Mouse (Mus musculus): ENCODE measurements around the gene Col11a2.

Col11a2 gene

DNA sequence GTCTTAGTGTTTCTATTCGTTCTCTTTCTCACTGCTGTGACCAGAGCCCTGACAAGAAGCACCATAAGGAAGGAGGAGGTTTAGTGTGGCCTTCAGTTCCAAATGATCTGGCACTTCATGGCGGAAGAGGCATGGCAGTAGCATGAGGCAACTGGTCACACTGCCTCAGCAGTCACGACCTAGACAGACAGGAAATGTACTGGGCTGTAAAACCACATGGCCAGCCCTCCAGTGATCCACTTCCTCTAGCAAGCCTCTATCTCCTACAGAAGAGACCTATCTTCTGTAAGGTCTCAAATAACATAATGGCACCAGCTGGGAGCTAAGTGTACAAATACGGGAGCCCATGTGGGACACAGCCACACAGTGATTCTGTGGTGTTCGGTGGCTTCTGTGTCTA is 32.9 kb downstream of the Col11a2 start:
- no peak for DNase-seq

DNA sequence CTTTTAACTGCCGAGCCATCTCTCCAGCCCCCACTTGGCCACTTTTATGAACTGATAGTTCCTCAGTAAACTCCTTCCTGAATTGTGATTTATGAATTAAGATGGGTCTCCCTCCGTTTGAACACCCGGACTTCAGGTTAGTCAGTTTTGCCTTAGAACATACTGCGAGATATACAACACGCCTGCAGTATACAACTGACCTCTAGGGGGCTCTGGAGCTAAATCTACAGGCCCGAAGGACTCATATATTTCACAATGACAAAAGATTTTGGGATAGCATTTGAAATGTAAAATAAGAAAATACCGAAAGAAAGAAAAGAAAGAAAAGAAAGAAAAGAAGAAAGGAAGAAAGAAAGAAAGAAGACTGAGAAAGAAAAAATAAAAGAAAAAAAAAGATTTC is 36.0 kb downstream of the Col11a2 start:
- DNase-seq = peak; percentile 42

GRCm38 (mm10) chr17:34077549-34077948 is 38.3 kb downstream of the Col11a2 start:
- peak; percentile 43 for DNase-seq

GRCm38 (mm10) chr17:34078148-34078547 is 38.9 kb downstream of the Col11a2 start:
- DNase-seq = no peak

DNA sequence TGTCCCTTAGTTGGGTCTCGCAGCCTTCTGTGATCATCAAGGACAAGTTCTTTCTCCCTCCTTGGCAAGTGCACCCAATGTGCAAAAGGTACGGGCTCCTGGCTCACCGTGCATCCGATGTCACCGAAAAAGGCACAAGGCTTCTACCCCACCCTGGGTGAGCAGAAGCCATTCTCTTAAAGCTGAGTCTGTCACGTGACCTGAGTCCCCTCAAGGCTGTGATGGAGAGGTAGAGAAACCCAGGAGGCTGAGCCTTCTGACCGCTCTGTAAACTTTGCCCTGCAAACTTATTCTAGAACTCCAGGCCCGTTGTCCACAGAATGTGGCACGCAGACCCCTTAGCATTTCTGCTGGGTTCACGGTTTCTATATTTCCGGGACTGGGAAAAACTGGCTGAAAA is 39.8 kb downstream of the Col11a2 start:
- no peak for DNase-seq

DNA sequence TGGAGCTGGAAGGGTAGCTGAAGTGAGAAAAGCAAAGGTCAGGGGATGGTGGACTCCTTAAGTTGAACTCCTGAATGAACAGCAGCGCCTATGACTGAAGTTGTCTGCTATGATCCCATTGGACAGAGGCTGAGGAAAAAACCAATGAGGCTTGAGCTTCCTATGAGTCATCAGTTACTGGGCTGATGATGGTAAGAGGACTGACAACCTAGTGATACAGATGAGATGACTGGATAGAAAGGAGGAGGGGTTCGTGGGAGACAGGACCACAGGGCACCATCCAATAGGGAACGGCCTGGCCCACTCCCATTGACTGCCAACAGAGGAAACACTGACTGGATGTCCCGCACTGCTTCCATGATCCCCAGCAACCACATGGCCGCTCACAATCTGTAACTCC is 40.4 kb downstream of the Col11a2 start:
- no peak for DNase-seq

GRCm38 (mm10) chr17:34083104-34083503 is 43.9 kb downstream of the Col11a2 start:
- no peak for DNase-seq

GRCm38 (mm10) chr17:34087386-34087785 is 48.1 kb downstream of the Col11a2 start:
- no peak for DNase-seq

- no peak for DNase-seq
These were observed 48.9 kb downstream of the Col11a2 start for GRCm38 (mm10) chr17:34088124-34088523.

DNA sequence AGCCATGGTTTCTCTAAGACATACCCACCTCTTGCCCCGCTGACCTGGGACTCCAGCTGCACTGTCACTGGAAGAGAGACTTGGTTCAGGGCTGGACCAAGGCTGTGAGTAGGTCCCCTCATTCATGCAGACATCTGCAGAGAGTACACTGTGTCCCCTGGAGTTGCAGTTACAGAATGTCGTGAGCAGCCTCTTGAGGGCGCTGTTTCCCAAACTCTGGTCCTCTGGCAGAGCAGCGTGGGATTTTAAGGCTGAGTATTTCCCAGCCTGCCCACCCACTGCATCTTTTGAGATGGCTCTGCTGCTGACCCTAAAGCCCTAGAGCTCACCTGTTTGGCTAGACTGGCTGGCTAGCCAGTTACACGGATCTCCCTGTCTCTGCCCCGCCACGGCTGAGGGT is 51.7 kb downstream of the Col11a2 start:
- no peak for DNase-seq

DNA sequence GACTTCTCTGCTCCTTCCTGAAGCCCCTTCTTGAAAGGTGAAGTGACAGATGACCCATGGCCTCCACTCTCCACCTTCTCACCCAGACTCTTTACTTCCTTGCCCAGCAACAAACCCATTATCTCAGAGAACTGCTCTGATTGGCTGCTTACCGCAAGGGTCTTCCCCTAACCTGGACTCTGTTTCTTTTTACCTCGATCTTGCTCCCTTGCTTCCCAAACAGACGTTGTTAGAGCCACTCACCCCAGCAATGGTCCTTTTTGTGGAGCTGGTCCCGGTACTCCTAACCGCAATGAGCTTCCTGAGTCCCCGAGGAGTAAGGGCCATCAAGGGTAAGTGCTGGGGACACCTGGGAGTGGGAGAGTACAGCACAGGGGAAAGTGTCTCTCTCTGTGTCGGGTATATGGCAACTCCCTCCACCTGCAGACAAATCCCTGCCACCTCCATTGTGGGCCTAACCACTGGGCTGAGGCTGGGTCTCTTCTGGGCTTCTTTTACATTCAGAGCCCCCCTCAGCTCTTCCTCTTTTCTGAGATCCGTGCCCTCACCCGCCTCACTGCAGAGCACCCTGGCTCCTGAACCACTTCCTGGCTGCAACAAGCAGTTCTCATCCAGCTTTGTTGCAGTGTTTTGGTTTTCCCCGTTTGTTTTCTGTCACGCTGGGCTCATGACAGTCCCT is 53.1 kb downstream of the Col11a2 start, which contains the start of gene H2-Oa:
TSS of gene H2-Oa (plus strand) at position 144 of the 679 bp plus-strand sequence.
- no peak for DNase-seq

DNA sequence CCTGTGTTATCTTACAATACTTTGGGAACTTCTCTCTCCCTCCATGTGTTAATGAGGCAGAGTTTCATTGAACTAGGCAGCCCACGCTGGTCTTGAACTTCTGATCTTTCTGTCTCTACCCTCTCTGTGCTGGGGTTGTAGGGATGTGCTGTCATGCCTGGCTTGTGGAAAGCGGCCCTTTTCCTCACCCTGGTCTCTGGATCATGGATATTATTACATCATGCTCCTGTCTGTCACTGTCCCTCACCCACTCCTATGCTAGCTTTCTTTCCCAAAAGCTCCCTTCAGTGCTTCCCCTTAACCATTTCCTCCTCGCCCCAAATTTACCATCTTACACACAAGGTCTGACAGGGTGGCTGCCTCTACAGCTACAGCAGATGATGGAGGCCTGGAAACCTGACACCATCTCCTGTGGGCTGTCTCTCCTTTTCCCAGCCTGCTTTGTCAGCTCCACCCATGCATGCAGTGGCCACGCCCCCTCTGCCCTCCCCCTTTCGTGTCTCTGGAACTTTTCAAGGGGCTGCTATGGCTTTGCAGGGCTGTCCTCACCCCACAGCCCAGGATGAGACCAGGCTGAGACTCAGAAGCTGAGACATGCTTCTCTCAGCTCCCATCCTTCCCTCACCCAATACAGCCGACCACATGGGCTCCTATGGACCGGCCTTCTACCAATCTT is 54.1 kb downstream of the Col11a2 start:
- DNase-seq = no peak

DNA sequence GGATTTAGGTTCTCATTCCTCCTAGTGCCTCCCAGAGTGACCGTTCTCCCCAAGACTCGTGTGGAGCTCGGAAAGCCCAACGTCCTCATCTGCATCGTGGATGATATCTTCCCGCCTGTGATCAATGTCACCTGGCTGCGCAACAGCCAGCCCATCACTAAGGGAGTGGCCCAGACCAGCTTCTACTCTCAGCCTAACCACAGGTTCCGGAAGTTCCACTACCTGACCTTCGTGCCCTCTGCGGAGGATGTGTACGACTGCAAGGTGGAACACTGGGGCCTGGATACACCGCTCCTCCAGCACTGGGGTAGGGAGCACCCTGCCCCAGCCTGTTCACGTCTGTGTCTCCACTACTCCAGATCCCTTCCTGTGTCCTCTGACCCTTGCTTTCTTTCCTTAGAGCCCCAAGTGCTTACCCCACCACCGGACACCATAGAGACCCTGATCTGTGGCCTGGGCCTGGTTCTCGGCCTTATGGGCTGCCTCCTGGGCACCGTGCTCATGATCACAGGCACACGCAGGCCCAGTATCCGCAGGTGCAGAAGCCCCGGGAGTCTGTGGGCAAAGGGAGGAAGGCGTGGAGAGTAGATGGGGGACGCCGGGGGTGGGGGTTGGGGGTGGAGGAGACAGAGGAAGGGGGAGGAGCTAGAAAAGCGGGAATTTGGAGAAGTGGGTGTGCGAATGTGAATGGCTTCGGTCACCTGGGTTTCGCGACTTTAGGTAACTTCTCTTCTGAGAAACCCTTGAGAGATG is 55.2 kb downstream of the Col11a2 start:
- no peak for DNase-seq

GRCm38 (mm10) chr17:34096497-34097010 is 57.3 kb downstream of the Col11a2 start:
- DNase-seq = no peak

DNA sequence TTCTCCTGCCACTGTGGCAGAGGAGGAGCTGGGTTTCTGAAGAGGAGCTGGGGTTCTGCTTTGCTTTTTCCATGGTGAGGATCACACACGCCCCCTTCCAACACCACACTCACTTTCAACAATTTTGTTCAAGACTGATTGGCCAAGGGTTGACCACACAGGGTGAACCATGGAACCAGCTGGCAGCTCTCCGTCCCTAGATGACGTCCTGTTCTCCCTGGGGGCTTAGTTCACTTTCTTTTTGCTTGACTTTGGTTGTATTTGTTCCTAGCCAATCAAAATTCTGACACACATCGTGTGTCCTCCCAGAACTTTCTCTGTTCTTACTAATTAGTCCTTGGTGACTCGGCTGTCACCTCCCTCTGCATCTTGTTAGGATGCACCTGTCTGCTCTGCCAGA is 58.0 kb downstream of the Col11a2 start:
- no peak for DNase-seq

DNA sequence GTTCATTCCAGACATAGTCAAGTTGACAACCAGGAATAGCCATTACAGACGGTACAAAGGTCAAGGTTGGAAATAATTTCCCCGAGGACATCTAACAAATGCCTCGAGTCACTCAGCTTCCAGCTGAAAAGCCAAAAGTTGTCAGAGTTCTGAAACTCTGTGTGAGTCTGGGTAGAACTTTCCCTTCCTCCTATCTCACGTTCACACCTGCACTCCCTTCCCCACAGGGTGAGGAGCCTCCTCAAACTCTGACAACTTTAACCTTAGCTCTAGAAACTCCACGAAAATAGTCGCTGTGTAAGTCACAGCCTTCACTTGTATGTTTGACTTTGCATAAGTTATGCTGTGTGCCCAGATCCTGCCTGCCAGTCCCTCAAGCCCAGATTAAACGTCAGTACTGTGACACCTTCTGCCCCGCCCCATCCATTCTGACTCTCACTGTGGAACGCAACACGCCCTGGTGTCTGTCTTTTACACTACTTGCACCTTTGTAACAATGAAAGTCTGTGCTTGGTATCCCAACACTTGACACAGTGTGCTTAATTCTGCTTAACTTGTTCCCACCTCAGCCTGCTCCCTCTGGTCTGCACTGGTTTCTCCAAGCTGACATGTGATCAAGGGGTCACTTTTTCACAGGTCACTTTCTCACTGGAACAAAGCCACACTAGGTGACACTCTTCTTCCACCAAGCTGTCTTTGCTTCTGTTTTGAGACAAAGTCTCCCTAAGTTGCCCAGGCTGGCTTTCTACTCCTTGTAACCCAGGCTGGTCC is 59.7 kb downstream of the Col11a2 start:
- no peak for DNase-seq

DNA sequence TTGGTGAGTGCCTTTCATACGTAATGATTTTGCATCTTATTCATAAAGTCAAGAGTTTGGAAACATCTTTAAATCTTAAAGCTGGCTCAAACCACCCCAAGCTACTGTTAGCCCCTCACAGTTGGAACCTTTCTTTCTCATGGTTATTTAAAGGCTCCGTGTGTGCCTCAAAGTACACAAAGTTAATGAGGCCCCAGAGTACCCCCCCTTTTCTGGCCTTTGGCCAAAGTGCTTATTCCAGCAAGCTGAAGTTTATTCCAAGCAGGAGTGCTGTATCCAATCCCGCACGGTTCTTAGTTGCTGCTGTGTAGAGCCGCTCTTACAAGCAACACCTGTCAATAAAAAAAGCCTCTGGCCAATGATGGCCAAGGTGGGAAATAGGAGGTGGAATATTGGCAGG is 60.3 kb downstream of the Col11a2 start:
- DNase-seq = no peak

DNA sequence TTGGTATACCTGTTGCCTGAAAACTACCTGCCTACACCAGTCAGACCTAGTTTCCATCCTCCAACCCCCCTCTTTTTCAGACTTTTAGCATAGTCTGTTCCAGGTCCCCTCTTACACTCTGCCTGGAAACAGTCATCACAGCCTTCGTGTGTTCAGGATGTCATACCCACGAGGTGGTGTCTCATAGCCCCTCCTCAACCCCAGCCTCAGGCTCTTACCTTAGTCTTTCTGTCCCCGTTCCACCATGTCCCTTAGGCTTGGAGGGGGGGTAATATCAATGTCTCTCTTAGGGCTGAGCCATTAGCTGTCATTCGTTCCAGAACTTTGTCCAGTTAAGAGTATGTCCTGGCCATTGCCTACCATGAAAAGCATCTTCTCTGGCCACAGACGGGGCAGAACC is 61.9 kb downstream of the Col11a2 start:
- no peak for DNase-seq

DNA sequence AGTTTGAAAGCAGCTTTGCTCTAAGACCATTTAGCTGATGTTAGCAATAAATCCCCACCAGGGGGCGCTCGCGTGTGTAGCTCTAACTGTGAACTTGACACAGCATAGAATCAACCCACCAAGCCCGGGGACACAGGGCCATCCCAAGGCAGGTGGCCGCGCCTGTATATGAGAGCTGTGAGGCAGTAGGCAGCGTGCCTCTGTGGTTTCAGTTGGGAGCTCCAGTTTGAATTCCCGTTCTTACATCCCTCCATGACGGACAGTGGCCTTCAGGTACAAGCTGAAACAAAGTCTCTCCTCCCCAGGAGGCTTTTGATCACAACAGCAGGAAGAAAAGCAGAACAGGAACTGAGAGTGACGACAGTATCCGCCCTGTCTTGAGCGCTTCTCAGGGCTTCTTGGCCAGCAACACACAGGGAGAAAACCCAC is 62.4 kb downstream of the Col11a2 start:
- DNase-seq = peak; percentile 84

DNA sequence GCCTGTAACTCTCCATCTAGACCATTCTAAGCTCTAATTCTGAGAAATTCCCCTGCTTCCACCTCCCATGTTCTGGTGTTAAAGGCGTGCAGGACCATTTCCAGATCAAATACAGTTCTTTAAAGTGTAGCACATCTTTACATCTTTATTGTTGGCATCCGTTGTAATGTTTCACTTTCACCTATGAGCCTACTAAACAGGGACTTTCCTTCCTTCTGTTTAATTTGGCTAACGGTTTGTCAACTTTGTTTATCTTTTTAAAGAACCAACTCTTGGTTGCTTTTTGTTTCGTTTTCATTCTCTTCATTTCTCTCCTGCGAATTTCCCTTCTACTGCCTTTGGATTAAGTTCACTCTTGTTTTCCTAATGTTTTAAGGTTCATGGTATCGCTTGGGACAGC is 63.6 kb downstream of the Col11a2 start:
- no peak for DNase-seq

GRCm38 (mm10) chr17:34104804-34105203 is 65.6 kb downstream of the Col11a2 start:
- no peak for DNase-seq

GRCm38 (mm10) chr17:34106555-34106954 is 67.3 kb downstream of the Col11a2 start:
- DNase-seq = no peak

Measured in cerebellum, adult 11 months (tissue).